Mouse (Mus musculus): ENCODE measurements around the gene Arhgap30.

The Arhgap30 gene

GRCm38 (mm10) chr1:171435288-171435814, 46.6 kb downstream of the Arhgap30 start:
- DNase-seq, result no peak

- DNase-seq, result no peak
These were observed 47.2 kb downstream of the Arhgap30 start for GRCm38 (mm10) chr1:171435974-171436373.

- DNase-seq, result peak; percentile 94 to 96
These were observed 48.7 kb downstream of the Arhgap30 start, which contains the start of gene F11r for GRCm38 (mm10) chr1:171437264-171438013. Gene F11r (plus strand): TSS chr1:171437535.

- DNase-seq, result peak; percentile 35 to 54
These were observed 49.4 kb downstream of the Arhgap30 start for GRCm38 (mm10) chr1:171438014-171438670.

GRCm38 (mm10) chr1:171439072-171439471, 50.3 kb downstream of the Arhgap30 start:
- DNase-seq, result no peak

GRCm38 (mm10) chr1:171440025-171440725, 51.4 kb downstream of the Arhgap30 start:
- peak; percentile 83 to 88 for DNase-seq

- peak; percentile 45 to 67 for DNase-seq
These were observed 53.0 kb downstream of the Arhgap30 start for GRCm38 (mm10) chr1:171441466-171442412.

GRCm38 (mm10) chr1:171442413-171442760, 53.6 kb downstream of the Arhgap30 start:
- peak in 1 of 2 experiments; percentile 35 for DNase-seq

- no peak for DNase-seq
These were observed 56.3 kb downstream of the Arhgap30 start for GRCm38 (mm10) chr1:171445050-171445449.

- no peak for DNase-seq
These were observed 58.1 kb downstream of the Arhgap30 start for GRCm38 (mm10) chr1:171446854-171447253.

GRCm38 (mm10) chr1:171447692-171448091, 58.9 kb downstream of the Arhgap30 start:
- DNase-seq, result no peak

GRCm38 (mm10) chr1:171450062-171450461, 61.3 kb downstream of the Arhgap30 start:
- DNase-seq, result no peak

- DNase-seq, result no peak
These were observed 62.2 kb downstream of the Arhgap30 start for GRCm38 (mm10) chr1:171451001-171451400.

- DNase-seq, result no peak
These were observed 63.8 kb downstream of the Arhgap30 start for GRCm38 (mm10) chr1:171452522-171452921.

- no peak for DNase-seq
These were observed 64.2 kb downstream of the Arhgap30 start for GRCm38 (mm10) chr1:171452923-171453322.

GRCm38 (mm10) chr1:171454926-171455325, 66.2 kb downstream of the Arhgap30 start:
- DNase-seq, result no peak

- no peak for DNase-seq
These were observed 68.8 kb downstream of the Arhgap30 start for GRCm38 (mm10) chr1:171457568-171457967.

GRCm38 (mm10) chr1:171459791-171460190, 71.0 kb downstream of the Arhgap30 start:
- DNase-seq, result peak; percentile 37 to 54

All from kidney, postnatal 4 days (tissue).